ENCODE assay signal across 24 mouse cellular contexts in genomic region chr2:130532201-130532600, GRCm38 (mm10). TPM values are rescaled to one million over a fixed set of nuclear protein-coding genes. Genes with fewer than 3 reads are reported as not detected.
"Had no signal": no experiment of that assay in that cellular context is flagged by ENCODE, and none has a peak within 500 bp of the region (broad histone marks: within the 10 kb centered on the region; RNA-seq: fewer than 3 reads in every experiment).

No protein-coding gene starts in this region.

- H3K27me3 ChIP-seq: limb, embryonic 12.5 days; limb, embryonic 15.5 days; megakaryocyte, embryonic 14.5 days; midbrain, embryonic 13.5 days; stomach, embryonic 15.5 days had no signal

- DNase-seq: kidney, adult 18-20 months; kidney, adult 9 months; kidney, postnatal 25 days; layer of hippocampus, postnatal 36 days; left cerebral cortex, postnatal 4 days; liver, postnatal 0 days; lung, embryonic 14.5 days; right cerebral cortex, postnatal 14 days; right cerebral cortex, postnatal 4 days; spleen, adult 18-20 months had no signal

- H3K4me3 ChIP-seq: limb, embryonic 12.5 days; limb, embryonic 15.5 days; megakaryocyte, embryonic 14.5 days; midbrain, embryonic 10.5 days; midbrain, embryonic 13.5 days; myocyte; stomach, embryonic 15.5 days had no signal

- H3K27ac ChIP-seq: limb, embryonic 12.5 days; limb, embryonic 15.5 days; liver, embryonic 14.5 days; midbrain, embryonic 10.5 days; midbrain, embryonic 13.5 days; stomach, embryonic 15.5 days had no signal

- H3K4me1 ChIP-seq: limb, embryonic 12.5 days; limb, embryonic 15.5 days; midbrain, embryonic 10.5 days; midbrain, embryonic 13.5 days; stomach, embryonic 15.5 days had no signal

RNA-seq across cellular contexts. Expression of gene Oxt, which starts 43.8 kb away (rescaled TPM):
- polyA plus RNA-seq: intestine, embryonic 16.5 days; limb, embryonic 12.5 days; limb, embryonic 15.5 days; liver, embryonic 11.5 days; liver, embryonic 14.5 days; liver, postnatal 0 days; lung, embryonic 14.5 days; lung, postnatal 0 days; midbrain, embryonic 10.5 days; midbrain, embryonic 13.5 days; myocyte; neural tube, embryonic 14.5 days; stomach, embryonic 15.5 days had no signal

RNA-seq across cellular contexts. Expression of gene Avp, which starts 50.2 kb away (rescaled TPM):
- polyA plus RNA-seq: intestine, embryonic 16.5 days; kidney, embryonic 16.5 days; limb, embryonic 12.5 days; limb, embryonic 15.5 days; liver, embryonic 11.5 days; liver, embryonic 14.5 days; liver, postnatal 0 days; lung, embryonic 14.5 days; lung, postnatal 0 days; midbrain, embryonic 10.5 days; midbrain, embryonic 13.5 days; myocyte; neural tube, embryonic 11.5 days; stomach, embryonic 15.5 days had no signal
